Comparison of ENCODE assay signal across 9 mouse cellular contexts in the genomic region with DNA sequence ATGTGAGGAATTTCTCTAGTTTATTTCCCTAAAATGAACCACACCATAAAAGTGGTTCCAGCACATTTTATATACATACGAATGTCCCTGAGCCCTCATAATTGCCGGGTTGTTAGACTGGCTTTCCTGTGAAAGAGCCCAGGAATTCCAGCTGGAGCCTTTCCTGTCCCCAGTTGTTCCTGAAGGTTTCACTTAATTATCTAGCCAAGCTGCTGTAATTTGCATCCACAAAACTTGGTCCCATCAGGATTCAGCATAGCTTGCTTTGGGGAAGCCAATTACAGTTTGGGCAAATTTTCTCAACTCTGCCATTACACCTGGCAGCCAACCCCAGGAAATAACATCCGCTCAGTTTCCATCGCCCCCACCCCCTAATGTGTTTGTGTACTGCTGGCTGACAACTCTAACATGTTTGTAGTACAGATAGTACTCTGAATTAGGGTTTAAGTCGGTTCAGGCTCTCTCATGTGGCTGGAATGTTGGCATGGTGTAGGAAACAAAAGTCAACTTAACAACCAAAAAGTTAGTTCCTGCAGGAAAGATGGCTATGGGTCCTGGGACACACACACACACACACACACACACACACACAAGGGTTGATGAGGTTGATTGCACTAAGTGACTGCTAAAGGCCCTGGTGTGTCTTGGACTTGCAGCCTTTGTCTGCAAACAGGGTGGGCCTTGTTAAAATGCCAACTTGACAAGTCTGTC. TPM values are rescaled to one million over a fixed set of nuclear protein-coding genes. Genes with fewer than 3 reads are reported as not detected.
DNase-seq lines count a peak whose midpoint lies in the region; ATAC-seq lines count a peak whose summit lies in the region.
"Had no signal": no experiment of that assay in that cellular context is flagged by ENCODE, and none has a peak within 500 bp of the region (broad histone marks: within the 10 kb centered on the region; RNA-seq: fewer than 3 reads in every experiment).

No protein-coding gene starts in this region.

- H3K4me3 ChIP-seq in heart, embryonic 12.5 days: no peak overlapping the region
- no peak overlapping the region for H3K4me3 ChIP-seq in limb, embryonic 12.5 days (replicated peaks)
- no peak overlapping the region for H3K4me3 ChIP-seq in neural tube, embryonic 13.5 days
- H3K4me3 ChIP-seq: midbrain, embryonic 12.5 days had no signal

- H3K27ac ChIP-seq in heart, embryonic 12.5 days (ENCODE audit: poor library complexity, severe bottlenecking): no peak overlapping the region
- H3K27ac ChIP-seq in limb, embryonic 12.5 days: peak overlapping the region; percentile 85
- H3K27ac ChIP-seq in neural tube, embryonic 13.5 days (replicated peaks): no peak overlapping the region

- no peaks in the 10 kb centered on the region for H3K27me3 ChIP-seq in heart, embryonic 12.5 days (replicated peaks)
- no peaks in the 10 kb centered on the region for H3K27me3 ChIP-seq in limb, embryonic 12.5 days
- no peaks in the 10 kb centered on the region for H3K27me3 ChIP-seq in neural tube, embryonic 13.5 days

- H3K36me3 ChIP-seq in heart, embryonic 12.5 days: no peaks in the 10 kb centered on the region
- H3K36me3 ChIP-seq in limb, embryonic 12.5 days: no peaks in the 10 kb centered on the region
- no peaks in the 10 kb centered on the region for H3K36me3 ChIP-seq in neural tube, embryonic 13.5 days
- H3K36me3 ChIP-seq: midbrain, embryonic 12.5 days had no signal

- peak; percentile 38 to 42 for DNase-seq in heart, adult 18-20 months
- DNase-seq in gastrocnemius, postnatal 10 days: peak; percentile 6
- DNase-seq in thymus, postnatal 36 days: no peak
- DNase-seq in urinary bladder, adult 2 months (ENCODE audit: low spot score): no peak
- no peak for DNase-seq in urinary bladder, postnatal 10 days (ENCODE audit: low spot score)

- H3K4me1 ChIP-seq in heart, embryonic 12.5 days (replicated peaks): peaks cover 7% of the 10 kb centered on the region; the same call in 1 of the 2 replicates
- H3K4me1 ChIP-seq in limb, embryonic 12.5 days (replicated peaks): peaks cover 24% of the 10 kb centered on the region
- peaks cover 24% of the 10 kb centered on the region for H3K4me1 ChIP-seq in neural tube, embryonic 13.5 days (replicated peaks)

- no peak for ATAC-seq in heart, embryonic 12.5 days (ENCODE audit: insufficient number of reproducible peaks, low FRiP score)
- ATAC-seq in limb, embryonic 12.5 days (ENCODE audit: insufficient number of reproducible peaks, insufficient read depth, low FRiP score, low TSS enrichment, low read depth): peak; percentile 85
- ATAC-seq in neural tube, embryonic 13.5 days (ENCODE audit: low read depth): peak; percentile 47; the same call in 1 of the 2 replicates

- H3K9me3 ChIP-seq in heart, embryonic 12.5 days (replicated peaks): no peaks in the 10 kb centered on the region
- no peaks in the 10 kb centered on the region for H3K9me3 ChIP-seq in limb, embryonic 12.5 days
- H3K9me3 ChIP-seq in neural tube, embryonic 13.5 days: no peaks in the 10 kb centered on the region
- H3K9me3 ChIP-seq: midbrain, embryonic 12.5 days had no signal

- H3K9ac ChIP-seq in heart, embryonic 12.5 days: no peak overlapping the region
- H3K9ac ChIP-seq in limb, embryonic 12.5 days (replicated peaks): no peak overlapping the region
- H3K9ac ChIP-seq in neural tube, embryonic 13.5 days: no peak overlapping the region
- H3K9ac ChIP-seq: midbrain, embryonic 12.5 days had no signal

- WGBS in heart, embryonic 12.5 days: 55% methylated on average over 5 of the region's 5 CpGs
- 25% methylated on average over 5 of the region's 5 CpGs for whole genome bisulfite sequencing in limb, embryonic 12.5 days
- WGBS in neural tube, embryonic 13.5 days: 32% methylated on average over 5 of the region's 5 CpGs

- no peak overlapping the region for H3K4me2 ChIP-seq in heart, embryonic 12.5 days
- H3K4me2 ChIP-seq in limb, embryonic 12.5 days: no peak overlapping the region; the same call in 1 of the 2 replicates
- no peak overlapping the region for H3K4me2 ChIP-seq in neural tube, embryonic 13.5 days

RNA-seq across cellular contexts. Expression of a gene that starts 34.3 kb away (rescaled TPM):
- total RNA-seq in heart, adult 18-20 months (2021): 10 to 100 TPM; 18.6 to 22.4 TPM
- polyA plus RNA-seq in heart, embryonic 12.5 days (2016; fragmentation: Nextera tagmentation; extraction: Ambion mirVana): 22.5 and 24.4 TPM in 2 replicates
- total RNA-seq in gastrocnemius, postnatal 10 days (2021): 10 to 100 TPM; 11.5 to 11.8 TPM
- polyA plus RNA-seq in limb, embryonic 12.5 days (2016; fragmentation: Nextera tagmentation; extraction: Ambion mirVana): 27.9 and 30.5 TPM in 2 replicates
- polyA plus RNA-seq in neural tube, embryonic 13.5 days (2015; fragmentation: Nextera tagmentation; extraction: Ambion mirVana): 20.1 and 21.2 TPM in 2 replicates
- polyA plus RNA-seq in urinary bladder, adult 2 months (2012; rRNA removed): 23.4 and 27.6 TPM in 2 replicates

Comparison
In these comparisons a context has a peak if more than half of its experiments do, and no peak if none do; other contexts are left out.
1. DNase-seq: peak in heart, adult 18-20 months (2 of 2) and gastrocnemius, postnatal 10 days (single experiment); none in thymus, postnatal 36 days (0 of 2), urinary bladder, adult 2 months (single experiment) and urinary bladder, postnatal 10 days (single experiment).